Mouse (Mus musculus) myocyte (in vitro differentiated cells): ENCODE results near the gene Urod.

ENCODE experiments used
- MAX ChIP-seq: IDR thresholded peaks from one replicate; pipeline ENCODE4 v1.6.1; 2011; ENCODE audit warnings: low read depth, mild to moderate bottlenecking, control low read depth
- MYOG ChIP-seq, 3 experiments: IDR thresholded peaks; one replicate each; pipeline ENCODE4 v1.6.1; 2011; ENCODE audit warnings: control low read depth in 2 of 3, low read depth in 2 of 3, mild to moderate bottlenecking in 2 of 3; ENCODE audit not compliant: insufficient read length in 2 of 3, control insufficient read depth in 1 of 3, insufficient read depth in 1 of 3
- SRF ChIP-seq: IDR thresholded peaks from one replicate; pipeline ENCODE4 v1.6.1; 2011; ENCODE audit warnings: low read depth; ENCODE audit not compliant: control insufficient read depth, insufficient read length

DNA sequence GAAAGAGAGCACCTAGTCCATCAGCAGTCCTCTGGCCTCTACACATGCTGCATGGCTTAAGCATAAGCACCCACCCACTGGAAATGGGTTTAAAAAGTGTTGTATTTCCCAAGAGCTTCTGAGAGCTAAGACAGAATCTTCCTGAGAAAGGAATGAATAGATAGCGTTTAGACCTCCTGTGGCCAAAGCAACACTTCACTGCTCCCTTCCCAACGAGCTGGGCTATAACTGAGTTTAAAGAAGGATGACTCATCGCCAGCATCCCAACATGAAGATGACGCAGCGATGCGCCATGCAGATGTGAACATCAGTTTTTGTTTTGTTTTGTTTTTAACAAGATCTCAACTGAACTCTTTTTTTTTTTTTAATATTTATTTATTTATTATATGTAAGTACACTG, 19.4 kb upstream of the Urod start:
- TF ChIP-seq MYOG (IDR thresholded peaks at IDR 0.05; ENCODE audit: control insufficient read depth in 1 of 3, insufficient read depth in 1 of 3, insufficient read length in 2 of 3, low read depth in 2 of 3) (no peak), MAX (no peak), SRF (no peak)
